Mouse (Mus musculus) olfactory bulb, adult 2 months (tissue): ENCODE data around the gene Wbp1. TPM values are rescaled to one million over a fixed set of nuclear protein-coding genes. Genes with fewer than 3 reads are reported as not detected.

Source experiments
- H3K27ac ChIP-seq: fragments of 200-500 bp; 2 replicates; pipeline ENCODE4 v1.5.1; 2012; ENCODE audit warnings: low read depth, low read length; ENCODE audit not compliant: insufficient read depth
- H3K4me1 ChIP-seq: fragments of 200-500 bp; 2 replicates; pipeline ENCODE4 v1.6.1; 2012; ENCODE audit warnings: low read length; ENCODE audit not compliant: control insufficient read depth, insufficient read depth
- H3K4me3 ChIP-seq: fragments of 200-500 bp; 2 replicates; pipeline ENCODE4 v1.5.1; 2012; ENCODE audit warnings: mild to moderate bottlenecking, low read depth, low read length, moderate library complexity; ENCODE audit not compliant: insufficient read depth
- CTCF ChIP-seq: fragments of 200-500 bp; IDR thresholded peaks from 2 replicates; pipeline ENCODE4 v1.5.1; 2012; ENCODE audit warnings: low read depth, mild to moderate bottlenecking, low read length, moderate library complexity; ENCODE audit not compliant: insufficient read depth
- POLR2A ChIP-seq: fragments of 200-500 bp; IDR thresholded peaks from 2 replicates; pipeline ENCODE4 v1.6.1; 2012; ENCODE audit warnings: mild to moderate bottlenecking, low read depth, low read length, moderate library complexity; ENCODE audit not compliant: insufficient read depth
- WGBS: fragments of 180-500 bp; shearing (Covaris S2); methylation state at CpG from one replicate; pipeline ENCODE4 v1.1.7; 2018; 5-methylcytosine and 5-hydroxymethylcytosine counted together
- polyA plus RNA-seq: library from polyadenylated mRNA; stranded (reverse); fragments of >200 nt; gene quantifications from 2 replicates; pipeline ENCODE4 v1.2.4, GENCODE M21; 2012; ENCODE audit warnings: low replicate concordance; ENCODE audit not compliant: missing spikeins, insufficient read depth, insufficient read length

Gene Wbp1
- polyA plus RNA-seq, 1 experiment = not detected

GRCm38 (mm10) chr6:83121863-83122710 is 728 bp upstream of the Wbp1 start:
- WGBS = 2% methylated on average over 52 of the region's 52 CpGs

DNA sequence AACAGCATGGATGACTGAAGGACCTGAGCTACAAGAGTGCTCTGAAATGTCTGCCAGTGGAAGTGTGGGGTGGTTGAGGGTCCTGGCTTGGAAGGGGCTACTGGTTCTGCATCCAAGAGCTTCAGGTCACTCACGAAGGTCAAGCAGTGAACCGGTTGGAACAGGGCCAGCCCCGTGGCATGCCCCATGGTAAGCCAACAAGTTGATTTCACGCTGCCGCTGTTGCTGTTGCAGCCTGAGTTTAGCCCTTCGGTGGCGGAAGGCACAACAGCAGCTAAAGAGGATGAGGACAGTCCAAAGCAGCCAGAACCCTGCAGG is 1.7 kb downstream of the Wbp1 start:
- WGBS = 64% methylated on average over 7 of the region's 7 CpGs
- no peak overlapping the region for H3K27ac ChIP-seq
- TF ChIP-seq POLR2A = no peak
- TF ChIP-seq CTCF = no peak
- H3K4me1 ChIP-seq = peaks cover 32% of the 10 kb centered on the region
- no peak overlapping the region for H3K4me3 ChIP-seq

More at GRCm38 (mm10) chr6:83121863-83122710, 728 bp upstream of the Wbp1 start:
- Histone ChIP-seq H3K4me3 (peak overlapping the region; percentile 82), H3K27ac (peak overlapping the region; percentile 18), H3K4me1 (peaks cover 27% of the 10 kb centered on the region)
- no peak for TF ChIP-seq POLR2A
- TF ChIP-seq CTCF = no peak

- Histone ChIP-seq H3K27ac (no peak overlapping the region), H3K4me1 (peaks cover 27% of the 10 kb centered on the region), H3K4me3 (no peak overlapping the region)
- WGBS = 74% methylated on average over 14 of the region's 14 CpGs
- no peak for TF ChIP-seq CTCF
- TF ChIP-seq POLR2A = no peak
These were observed 2.3 kb downstream of the Wbp1 start for GRCm38 (mm10) chr6:83118825-83119733.

DNA sequence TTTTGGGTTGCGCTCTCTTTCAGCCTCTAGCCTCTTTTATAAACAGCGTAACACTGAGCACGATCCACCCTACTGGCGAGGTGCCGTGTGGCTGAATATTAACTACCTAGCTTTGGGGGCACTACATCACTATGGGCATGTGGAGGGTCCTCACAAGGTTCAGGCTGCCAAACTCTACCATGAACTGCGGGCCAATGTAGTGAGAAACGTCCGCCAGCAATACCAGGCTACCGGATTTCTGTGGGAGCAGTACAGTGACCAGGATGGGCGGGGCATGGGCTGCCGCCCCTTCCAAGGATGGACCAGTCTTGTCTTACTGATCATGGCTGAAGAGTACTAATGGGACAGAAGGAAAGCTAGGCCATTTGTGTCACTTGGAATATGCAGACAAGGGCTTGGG is 3.0 kb downstream of the Wbp1 start:
- Histone ChIP-seq H3K4me1 (peaks cover 27% of the 10 kb centered on the region), H3K4me3 (no peak overlapping the region), H3K27ac (no peak overlapping the region)
- 76% methylated on average over 11 of the region's 11 CpGs for WGBS
- TF ChIP-seq POLR2A (no peak), CTCF (no peak)

- WGBS = 91% methylated on average over 13 of the region's 13 CpGs
- Histone ChIP-seq H3K4me1 (peaks cover 24% of the 10 kb centered on the region), H3K4me3 (no peak overlapping the region), H3K27ac (no peak overlapping the region)
- TF ChIP-seq CTCF (no peak), POLR2A (no peak)
These were observed 3.7 kb downstream of the Wbp1 start for GRCm38 (mm10) chr6:83117616-83118015.

GRCm38 (mm10) chr6:83117165-83117438 is 4.3 kb downstream of the Wbp1 start:
- Histone ChIP-seq H3K27ac (no peak overlapping the region), H3K4me1 (peaks cover 22% of the 10 kb centered on the region), H3K4me3 (no peak overlapping the region)
- 73% methylated on average over 4 of the region's 4 CpGs for WGBS
- no peak for TF ChIP-seq CTCF
- no peak for TF ChIP-seq POLR2A

- peaks cover 20% of the 10 kb centered on the region for H3K4me1 ChIP-seq
- H3K27ac ChIP-seq = no peak overlapping the region
- H3K4me3 ChIP-seq = peak overlapping the region; percentile 78; the same call in 1 of the 2 replicates
- TF ChIP-seq CTCF (no peak), POLR2A (no peak)
- WGBS = 79% methylated on average over 11 of the region's 11 CpGs
These were observed 4.8 kb downstream of the Wbp1 start for GRCm38 (mm10) chr6:83116373-83117164.

DNA sequence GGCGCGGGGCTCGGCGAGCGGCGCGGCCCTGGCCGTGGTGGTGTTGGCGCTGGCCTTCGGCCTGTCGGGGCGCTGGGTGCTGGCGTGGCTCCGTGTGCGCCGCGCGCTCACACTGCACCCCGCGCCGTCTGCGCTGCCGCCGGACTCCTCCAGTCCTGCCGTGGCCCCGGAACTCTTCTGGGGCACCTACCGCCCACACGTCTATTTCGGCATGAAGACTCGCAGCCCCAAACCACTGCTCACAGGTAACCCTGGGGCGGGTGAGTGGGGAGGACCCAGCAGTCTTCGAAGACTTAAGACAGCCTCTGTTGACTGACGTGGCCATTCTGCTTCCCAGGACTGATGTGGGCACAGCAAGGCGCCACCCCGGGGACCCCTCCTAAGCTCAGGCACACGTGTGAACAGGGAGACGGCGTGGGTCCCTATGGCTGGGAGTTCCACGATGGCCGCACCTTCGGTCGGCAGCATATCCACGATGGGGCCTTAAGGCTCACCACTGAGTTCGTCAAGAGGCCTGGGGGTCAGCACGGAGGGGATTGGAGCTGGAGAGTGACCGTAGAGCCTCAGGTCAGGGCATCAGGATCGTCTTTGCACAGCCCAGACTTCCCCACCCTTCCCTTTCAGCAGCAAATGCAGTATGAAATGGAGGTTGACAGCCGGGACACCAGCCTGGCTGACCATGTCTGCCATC is 5.5 kb downstream of the Wbp1 start:
- TF ChIP-seq POLR2A (no peak), CTCF (no peak)
- peaks cover 20% of the 10 kb centered on the region for H3K4me1 ChIP-seq
- H3K27ac ChIP-seq = no peak overlapping the region
- WGBS = under 1% methylated on average over 40 of the region's 48 CpGs
- H3K4me3 ChIP-seq = peak overlapping the region; percentile 78
